Mouse (Mus musculus) CH12.LX (cell line): Measurements from ENCODE around the gene Wdr4.

Source experiments
- CTCF ChIP-seq, 2 experiments: IDR thresholded peaks in 1 of 2; conservative IDR thresholded peaks in 1 of 2; 2 replicates each; pipeline ENCODE4 v1.5.1; 2011 to 2012; ENCODE audit warnings: low read depth in 2 of 2, low read length in 2 of 2, improper control_type of control experiment in 1 of 2, inconsistent platforms in 1 of 2, mild to moderate bottlenecking in 1 of 2, moderate library complexity in 1 of 2
- HCFC1 ChIP-seq: IDR thresholded peaks from 2 replicates; pipeline ENCODE4 v1.6.1; 2012; ENCODE audit warnings: low read depth, mild to moderate bottlenecking, inconsistent platforms, low read length, improper control_type of control experiment
- KAT2A ChIP-seq: IDR thresholded peaks from 2 replicates; pipeline ENCODE4 v1.6.1; 2012; ENCODE audit warnings: low read length, improper control_type of control experiment, inconsistent platforms; ENCODE audit not compliant: insufficient replicate concordance
- PAX5 ChIP-seq: IDR thresholded peaks from 2 replicates; pipeline ENCODE4 v1.6.1; 2012; ENCODE audit warnings: low read length, inconsistent platforms, mixed read lengths
- POLR2A ChIP-seq: IDR thresholded peaks from 2 replicates; pipeline ENCODE4 v1.6.1; 2011; ENCODE audit warnings: low read depth, mild to moderate bottlenecking, improper control_type of control experiment, low read length
- RCOR1 ChIP-seq: conservative IDR thresholded peaks from 2 replicates; pipeline ENCODE4 v1.6.1; 2012; ENCODE audit warnings: low read depth, mild to moderate bottlenecking, inconsistent platforms, low read length, improper control_type of control experiment
- TBP ChIP-seq: conservative IDR thresholded peaks from 2 replicates; pipeline ENCODE4 v1.6.1; 2011; ENCODE audit warnings: low read depth, low read length, improper control_type of control experiment
- TCF12 ChIP-seq: IDR thresholded peaks from 2 replicates; pipeline ENCODE4 v1.6.1; 2014; ENCODE audit warnings: low read depth, mild to moderate bottlenecking, inconsistent platforms, low read length, improper control_type of control experiment
- UBTF ChIP-seq: IDR thresholded peaks from 2 replicates; pipeline ENCODE4 v1.6.1; 2012; ENCODE audit warnings: low read depth, mild to moderate bottlenecking, inconsistent platforms, low read length, improper control_type of control experiment, moderate library complexity

DNA sequence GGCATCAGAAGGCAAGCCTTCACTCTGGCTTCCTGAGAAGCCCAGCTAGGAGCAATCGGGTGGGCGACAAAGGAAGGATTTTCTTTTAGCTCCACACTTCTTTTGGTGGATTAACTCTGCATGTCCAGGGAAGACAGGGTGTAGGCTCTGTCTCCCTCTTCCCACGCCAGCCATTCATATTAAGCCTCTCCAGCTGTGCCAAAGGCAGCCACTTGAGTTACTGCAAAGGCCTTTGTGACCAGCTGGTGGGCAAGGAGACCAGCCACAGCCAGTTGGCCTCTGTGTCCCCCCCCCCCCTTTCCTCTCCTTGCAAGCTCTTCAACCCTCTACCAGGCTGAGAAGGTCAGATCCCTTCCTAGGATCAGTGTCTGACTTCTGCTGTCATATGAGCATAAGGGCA lies 28.2 kb upstream of the Wdr4 start:
- TF ChIP-seq POLR2A: 0 out of 2 replicates have a peak, but pooled peaks have one; percentile 7
- TF ChIP-seq TBP: no peak
- TF ChIP-seq TCF12: no peak
- TF ChIP-seq CTCF (conservative IDR thresholded peaks at IDR 0.05 in 1 of 2, IDR thresholded peaks at IDR 0.05 in 1 of 2; ENCODE audit: low read depth in 2 of 2, low read length in 2 of 2): no peak
- TF ChIP-seq KAT2A: no peak
- TF ChIP-seq RCOR1: no peak
- no peak for TF ChIP-seq HCFC1
- no peak for TF ChIP-seq UBTF
- no peak for TF ChIP-seq PAX5
